Mouse (Mus musculus) 3T3-L1 (cell line): ENCODE data around the gene Zfp651.

Experiments used
- DNase-seq: peaks from one replicate; pipeline ENCODE4 v3.0.0-alpha.2; 2015; ENCODE audit warnings: low read depth, low spot score

The Zfp651 gene

DNA sequence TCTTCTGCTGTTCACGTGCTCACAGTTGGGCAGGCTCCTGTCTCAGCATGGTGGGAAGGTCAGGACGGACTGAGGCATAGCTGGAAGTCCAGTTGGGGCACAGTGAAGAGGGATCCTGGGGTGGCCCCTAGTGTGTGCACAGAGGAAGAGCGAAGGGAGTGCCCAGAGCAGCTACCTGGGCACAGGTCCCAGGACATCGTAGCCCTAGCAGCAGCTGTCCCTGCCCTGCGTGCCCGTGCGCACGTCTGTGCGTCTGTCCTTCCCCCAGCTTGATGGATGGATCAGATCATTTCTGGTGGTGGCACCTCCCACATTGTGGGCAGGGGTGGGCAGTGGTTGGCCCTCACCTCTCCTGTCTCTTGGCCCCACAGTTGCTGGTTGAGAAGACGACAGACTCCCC is 3.1 kb downstream of the Zfp651 start:
- DNase-seq, result no peak

DNA sequence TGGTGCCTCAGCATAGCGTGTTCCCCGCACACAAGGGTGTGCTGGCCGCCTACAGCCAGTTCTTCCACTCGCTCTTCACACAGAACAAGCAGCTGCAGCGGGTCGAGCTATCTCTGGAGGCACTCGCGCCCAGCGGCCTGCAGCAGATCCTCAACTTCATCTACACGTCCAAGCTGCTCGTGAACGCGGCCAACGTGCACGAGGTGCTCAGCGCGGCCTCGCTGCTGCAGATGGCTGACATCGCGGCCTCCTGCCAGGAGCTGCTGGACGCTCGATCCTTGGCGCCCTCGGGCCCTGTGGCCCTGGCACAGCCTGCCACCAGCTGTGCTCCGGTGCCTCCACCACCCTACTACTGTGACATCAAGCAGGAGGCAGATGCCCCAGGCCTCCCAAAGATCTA is 3.6 kb downstream of the Zfp651 start:
- DNase-seq, result no peak

DNA sequence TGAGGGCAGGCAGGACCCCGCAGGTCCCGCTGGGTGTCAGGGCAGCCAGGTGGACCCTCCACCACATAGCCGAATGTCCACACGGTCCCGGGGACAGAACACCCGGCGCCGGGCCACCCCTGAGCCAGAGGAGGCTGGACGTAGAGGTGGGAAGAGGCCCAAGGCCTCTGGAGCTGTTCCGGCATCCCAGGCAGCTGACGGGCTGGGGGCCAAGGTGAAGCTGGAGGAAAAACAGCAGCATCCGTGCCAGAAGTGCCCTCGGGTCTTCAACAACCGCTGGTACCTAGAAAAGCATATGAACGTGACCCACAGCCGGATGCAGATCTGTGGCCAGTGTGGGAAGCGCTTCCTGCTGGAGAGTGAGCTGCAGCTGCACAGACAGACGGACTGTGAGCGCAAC is 4.6 kb downstream of the Zfp651 start:
- DNase-seq, result no peak

DNA sequence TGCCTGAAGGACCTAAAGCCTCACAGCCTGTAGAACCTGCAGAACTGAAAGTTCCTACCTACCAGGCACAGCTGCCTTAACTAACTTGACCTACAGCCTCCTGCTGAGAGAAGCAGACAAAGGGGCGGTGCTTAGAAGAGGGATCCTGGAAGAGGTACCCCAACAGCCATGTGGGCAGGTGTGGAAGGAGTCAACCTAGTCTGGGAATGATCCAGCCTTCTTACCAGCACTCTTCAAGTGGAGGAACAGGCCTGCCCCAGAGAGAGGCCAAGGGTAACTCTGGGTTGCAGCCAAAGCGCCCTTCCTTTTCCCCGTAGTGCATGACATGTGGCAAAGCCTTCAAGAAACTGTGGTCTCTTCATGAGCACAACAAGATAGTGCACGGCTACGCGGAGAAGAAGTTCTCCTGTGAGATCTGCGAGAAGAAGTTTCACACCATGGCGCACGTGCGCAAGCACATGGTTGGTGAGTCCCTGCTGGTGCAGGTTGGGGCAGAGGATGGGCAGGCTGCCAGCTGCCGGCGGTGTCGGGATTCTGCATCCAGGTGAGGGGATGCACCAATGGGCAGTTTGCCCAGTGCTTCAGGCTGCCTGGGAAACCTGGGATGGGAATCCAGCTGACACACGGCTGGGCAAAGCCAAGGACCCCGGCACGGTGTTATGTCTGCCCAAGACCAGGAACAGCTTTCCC is 6.2 kb downstream of the Zfp651 start:
- no peak for DNase-seq

DNA sequence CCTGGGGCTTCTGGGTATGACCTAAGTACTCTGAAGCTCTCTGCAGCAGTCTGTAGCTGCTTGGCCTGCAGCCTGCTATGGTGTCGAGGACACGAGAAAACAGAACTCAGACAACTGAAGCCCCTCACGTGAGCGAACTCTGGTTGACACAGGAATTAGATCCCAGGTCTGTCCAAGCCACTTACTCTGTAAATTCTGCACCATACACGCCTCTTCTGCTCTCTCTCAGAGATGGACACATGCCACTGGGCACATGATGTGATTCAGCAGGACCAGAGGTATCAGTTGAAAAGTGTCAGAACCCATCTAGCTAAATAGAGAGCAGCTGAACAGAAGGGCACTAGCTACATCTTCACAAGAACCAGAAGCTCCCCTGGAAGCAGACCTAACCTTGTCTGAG is 13.3 kb downstream of the Zfp651 start:
- no peak for DNase-seq

DNA sequence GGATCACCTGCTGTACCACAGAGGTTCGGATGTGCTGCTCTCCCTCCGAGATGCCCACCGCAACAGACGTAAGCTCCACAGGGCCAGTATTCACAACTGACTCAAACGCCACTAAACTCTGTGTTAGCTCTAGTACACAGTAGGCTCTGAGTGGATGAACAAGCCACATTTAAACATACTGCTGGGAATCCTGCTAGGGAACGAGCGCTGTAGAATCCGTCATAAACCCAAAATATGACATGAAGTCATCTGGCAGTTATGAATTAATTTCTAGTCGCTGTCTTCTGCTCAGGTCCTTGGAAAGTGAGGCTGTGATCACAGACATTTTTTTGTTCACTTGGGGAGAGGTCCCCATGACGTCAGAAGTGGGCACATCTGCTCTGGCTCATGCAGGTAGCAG is 16.8 kb downstream of the Zfp651 start:
- DNase-seq, result no peak

DNA sequence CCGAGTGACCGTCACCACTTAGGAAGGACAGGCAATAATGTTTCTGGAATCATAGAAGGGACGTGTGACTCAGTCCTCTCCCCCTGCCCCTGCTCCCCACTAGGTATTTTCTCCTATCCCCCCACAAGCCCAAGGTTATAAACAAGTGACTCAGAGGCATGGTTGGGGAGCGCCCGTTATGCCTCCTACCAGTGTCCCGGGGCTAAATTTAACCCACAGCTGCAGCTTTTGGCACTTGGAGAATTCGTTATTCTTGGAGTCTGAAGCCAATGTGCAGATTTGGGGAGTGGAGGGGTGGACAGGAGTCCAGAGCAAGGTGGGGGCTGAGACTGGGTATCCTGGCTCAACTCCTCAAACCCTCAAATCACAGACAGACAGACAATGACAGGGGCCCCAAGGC is 17.4 kb downstream of the Zfp651 start:
- DNase-seq, result peak; percentile 43

DNA sequence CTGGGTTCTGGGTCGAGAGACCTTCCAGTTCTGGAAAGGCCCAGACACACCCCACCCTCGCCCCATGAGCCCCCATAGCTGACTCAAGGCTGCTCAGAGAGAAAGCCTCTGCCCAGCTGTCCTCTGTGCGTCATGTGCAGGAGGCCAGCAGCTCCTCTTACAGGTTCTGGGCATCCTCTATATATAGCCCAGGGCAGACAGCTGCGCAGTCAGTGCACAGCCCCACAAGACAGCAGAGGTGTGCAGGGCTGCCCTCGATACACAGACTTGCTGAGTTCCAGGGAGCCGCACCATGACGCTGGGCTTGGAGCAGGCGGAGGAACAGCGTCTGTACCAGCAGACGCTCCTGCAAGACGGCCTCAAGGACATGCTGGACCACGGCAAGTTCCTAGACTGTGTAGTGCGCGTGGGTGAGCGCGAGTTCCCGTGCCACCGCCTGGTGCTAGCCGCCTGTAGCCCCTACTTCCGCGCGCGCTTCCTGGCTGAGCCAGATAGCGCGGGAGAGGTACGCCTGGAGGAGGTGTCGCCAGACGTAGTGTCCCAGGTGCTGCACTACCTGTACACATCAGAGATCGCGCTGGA is 18.4 kb downstream of the Zfp651 start, which contains the start of gene Klhl40:
Klhl40 (plus strand) TSS at position 124 of the 582 bp plus-strand sequence.
- no peak for DNase-seq

DNA sequence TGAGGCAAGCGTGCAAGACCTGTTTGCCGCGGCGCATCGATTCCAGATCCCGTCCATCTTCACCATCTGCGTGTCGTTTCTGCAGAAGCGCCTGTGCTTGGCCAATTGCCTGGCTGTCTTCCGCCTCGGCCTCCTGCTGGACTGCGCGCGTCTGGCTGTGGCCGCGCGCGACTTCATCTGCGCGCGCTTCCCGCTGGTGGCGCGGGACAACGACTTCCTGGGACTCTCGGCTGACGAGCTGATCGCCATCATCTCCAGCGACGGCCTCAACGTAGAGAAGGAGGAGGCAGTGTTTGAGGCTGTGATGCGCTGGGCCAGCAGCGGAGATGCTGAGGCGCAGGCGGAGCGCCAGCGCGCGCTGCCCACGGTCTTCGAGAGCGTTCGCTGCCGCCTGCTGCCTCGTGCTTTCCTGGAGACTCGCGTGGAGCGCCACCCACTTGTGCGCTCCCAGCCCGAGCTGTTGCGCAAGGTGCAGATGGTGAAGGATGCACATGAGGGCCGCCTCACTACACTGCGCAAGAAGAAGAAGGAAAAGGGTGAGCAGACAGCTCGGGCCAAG is 19.0 kb downstream of the Zfp651 start:
- DNase-seq, result no peak

DNA sequence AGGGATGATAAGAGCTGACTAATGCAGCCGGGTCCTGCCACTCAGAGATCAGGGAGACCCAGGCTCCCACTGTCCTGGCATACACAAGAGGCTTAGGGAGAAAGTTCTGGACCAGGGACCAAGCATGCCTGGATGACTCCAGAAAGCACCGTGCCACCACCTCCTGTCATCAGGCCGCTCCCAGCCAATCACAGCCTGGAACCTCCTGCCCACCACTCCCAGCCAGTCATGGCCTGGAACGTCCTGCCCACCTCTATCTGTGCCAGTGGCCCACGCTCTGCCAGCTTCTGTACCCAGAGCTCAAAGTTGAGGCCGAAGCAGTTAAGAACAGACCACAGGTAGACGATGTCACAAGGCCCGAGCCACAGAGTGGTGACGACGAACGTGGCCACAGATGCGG is 25.7 kb downstream of the Zfp651 start:
- no peak for DNase-seq

DNA sequence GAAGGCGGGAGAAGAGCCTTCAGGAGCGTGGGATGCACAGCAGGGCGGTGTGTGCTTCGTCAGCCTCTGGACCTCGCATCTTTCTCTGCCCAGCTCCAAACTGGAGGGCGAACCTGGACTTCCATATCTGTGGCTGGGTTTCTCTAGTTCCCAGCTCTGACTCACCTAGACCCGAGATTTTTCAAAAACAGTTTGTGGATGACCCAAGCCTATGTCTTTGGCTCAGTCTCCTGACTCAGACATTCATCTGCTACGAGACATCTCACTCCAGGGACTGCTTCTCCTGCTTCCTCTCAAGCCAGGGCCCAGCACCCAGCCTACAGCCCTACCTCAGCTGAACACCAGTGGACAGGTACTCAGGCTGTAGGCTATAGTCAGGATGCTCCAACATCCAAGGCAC is 26.1 kb downstream of the Zfp651 start:
- peak; percentile 71 for DNase-seq

DNA sequence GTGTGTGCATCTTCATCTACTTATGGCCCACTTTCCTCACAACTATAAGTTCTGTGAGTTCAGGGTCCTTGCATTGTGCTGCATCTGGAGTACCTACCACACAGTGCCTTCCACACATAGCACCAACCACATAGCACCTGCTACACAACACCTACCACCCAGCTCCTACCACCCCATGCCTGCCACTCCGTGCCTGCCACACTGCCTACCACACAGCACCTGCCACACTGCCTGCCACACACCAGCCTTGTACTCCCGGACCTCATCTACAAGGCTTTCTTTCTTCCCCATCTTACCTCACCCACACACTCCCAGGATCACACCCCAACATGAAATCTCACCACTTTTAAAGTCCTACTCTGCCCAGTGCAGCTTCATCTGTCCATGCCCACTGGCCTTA is 27.2 kb downstream of the Zfp651 start:
- no peak for DNase-seq

DNA sequence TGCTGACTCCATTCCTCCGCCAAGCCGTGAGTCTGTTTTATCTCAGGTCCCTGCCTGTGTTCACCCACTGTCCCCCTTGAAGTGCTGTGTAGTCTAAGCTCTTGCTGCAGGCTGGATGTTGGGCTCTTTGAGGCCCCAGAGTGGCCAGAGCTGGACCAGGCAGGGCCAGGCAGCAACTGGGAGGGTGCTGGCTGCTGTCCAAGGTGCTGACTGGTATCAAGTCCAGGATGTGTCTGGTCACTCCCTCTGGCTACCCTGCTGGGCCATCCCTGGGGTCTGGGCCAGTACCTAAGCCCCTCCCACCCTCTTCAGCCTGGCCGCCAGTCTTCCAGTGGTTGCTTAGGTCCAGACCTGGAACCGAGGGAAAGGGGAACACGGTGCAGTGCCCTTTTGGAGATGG is 32.1 kb downstream of the Zfp651 start:
- DNase-seq, result peak; percentile 77

DNA sequence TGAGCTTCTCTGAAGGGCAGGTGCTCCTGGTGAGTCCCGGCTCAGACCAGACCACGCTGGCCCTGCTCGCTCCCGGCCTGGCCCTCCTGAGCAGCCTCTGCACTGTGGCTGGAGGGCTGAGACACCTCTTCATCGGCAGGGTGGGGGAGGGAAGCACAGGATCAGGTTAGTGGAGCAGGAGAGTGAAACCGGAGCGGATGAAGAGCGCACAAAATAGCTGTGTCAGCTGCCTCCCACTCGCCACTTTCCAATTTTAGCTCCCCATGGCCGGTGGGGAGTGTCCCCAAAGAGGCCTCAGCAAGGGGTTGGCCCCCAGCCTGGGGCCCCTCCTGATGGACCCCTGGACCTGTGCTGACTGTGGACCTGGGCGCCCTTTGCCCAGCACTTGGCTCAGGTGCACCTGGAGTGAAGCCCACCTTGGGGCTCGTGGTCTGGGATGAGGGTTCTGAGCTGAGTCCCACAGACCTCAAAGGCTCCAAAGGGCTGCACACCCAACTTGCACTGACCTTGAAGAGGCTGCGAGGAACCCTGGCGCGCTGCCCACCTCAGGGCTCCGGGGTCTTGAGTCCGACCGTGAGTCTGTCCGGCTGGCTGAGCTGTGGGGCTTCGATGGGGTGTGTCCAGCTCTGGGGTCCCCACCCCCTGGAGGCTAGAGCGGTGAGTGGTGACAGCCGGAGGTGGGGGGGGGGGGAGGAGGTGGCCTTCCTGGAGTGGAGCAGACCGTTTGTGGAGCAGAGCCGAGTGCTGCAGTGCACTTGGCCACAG is 32.8 kb downstream of the Zfp651 start, which contains the start of gene Hhatl:
Hhatl (minus strand) TSS at position 751 of the 765 bp plus-strand sequence.
- no peak for DNase-seq

DNA sequence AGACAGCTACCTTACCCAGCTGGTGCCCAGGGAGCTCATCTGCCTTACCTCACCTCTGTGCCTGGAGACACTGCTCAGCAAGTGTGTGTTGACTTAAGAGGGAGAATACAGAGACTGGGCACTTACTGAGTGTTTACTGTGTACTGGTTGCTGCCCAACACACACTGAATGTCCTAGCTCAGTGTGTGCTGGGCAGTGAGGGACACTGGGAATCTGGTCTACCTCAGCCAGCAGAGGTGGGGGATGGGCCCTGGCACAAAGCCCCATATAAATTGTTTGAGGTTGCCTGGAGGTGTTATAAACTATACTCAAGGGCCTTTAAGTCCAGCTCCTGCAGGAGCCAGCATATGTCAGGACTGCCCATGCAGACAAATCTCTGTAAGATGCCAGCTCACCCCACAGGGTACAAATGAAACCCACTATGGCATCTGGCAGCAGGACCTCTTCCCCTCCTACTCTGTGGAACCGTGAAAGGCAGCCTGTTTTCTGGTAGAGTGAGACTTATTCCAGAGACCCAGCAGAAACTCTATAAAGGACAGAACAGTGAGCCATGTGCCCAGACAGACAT is 35.9 kb downstream of the Zfp651 start:
- no peak for DNase-seq

DNA sequence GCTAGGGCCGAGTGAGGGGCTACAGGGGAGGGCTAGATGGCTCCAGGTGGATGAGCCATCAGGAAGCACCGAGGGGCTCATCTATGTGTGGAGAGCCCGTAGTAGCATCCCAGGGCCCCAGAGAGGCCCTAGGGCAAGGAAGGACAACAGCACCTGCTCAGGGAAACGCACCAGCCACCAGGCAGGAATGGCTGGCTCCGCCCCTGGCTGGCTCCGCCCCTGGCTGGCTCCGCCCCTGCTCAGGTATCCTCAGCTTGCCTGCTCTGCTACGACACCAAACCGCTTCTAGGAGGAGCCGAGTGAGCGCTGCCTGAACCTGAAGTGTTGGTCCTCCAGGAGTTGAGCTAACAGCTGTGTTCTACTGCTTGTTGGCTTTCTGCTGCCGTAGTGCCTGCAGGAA is 38.6 kb downstream of the Zfp651 start:
- no peak for DNase-seq

DNA sequence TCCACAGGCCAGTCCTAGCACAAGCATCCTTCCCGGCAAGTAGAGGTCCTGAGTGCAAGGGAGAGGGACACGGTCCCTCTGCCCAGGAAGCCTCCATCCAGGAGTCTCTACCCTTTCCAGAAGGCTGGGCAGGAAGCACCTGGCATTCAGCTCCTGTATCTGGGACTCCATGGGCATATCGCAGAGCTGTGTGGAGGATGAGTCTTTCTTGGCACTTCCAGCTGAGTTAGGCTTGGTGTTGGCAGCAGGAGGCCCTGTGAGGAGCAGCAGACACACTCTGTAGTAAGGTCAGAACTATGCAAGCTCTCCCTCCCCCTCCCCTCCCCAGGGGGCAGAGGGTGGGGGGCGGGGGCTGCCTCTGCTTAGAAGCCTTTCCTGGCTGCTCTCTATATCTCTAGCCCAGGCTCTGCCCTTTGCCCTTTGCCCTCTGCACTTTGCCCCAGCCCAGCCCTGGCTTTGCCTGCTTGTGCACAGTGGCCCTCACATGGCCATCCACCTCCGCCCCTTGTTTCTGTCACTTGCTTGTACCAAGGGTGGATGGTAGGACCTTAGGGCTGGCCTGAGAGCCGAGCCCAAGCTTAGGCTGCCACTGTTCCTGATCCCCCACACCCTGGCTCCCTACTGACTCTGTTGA is 39.9 kb downstream of the Zfp651 start:
- DNase-seq, result no peak

DNA sequence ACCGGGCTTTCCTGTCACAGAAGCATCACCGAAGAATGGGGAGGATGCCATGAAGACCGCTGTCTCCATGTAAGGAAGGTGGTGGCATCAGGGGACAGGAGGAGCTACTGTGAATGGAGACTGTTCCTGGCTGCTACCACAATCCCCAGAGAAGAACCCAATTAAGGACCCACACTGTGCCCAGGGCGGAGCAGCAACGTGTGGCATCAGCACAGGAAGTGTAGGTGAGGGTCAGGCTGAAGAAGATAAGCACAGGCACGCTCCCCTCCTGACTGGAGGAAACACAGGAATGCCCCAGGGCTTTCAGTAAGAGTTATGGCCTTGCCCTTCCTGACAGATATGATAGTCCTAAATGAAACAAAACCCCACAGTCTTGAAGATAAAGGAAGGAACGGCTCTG is 43.6 kb downstream of the Zfp651 start:
- DNase-seq, result no peak

DNA sequence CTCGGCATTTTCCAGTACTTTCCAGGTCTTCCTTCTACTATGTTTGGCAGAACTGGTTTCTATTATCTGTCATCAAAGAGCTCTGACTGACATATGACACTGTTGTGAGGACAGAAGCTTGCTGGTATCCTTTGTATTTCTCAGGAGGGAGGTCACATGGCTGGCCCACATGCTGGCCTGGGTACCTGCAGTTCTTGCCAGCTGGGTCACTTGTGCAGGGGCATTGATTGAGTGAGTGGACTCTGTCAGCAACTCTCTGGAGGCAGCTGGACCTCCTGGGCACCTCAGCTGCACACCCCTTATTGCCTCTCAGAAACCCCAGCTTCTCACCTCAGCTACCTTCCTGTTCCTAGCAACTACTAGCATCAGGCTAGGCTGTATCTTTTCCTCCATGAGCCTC is 48.4 kb downstream of the Zfp651 start:
- no peak for DNase-seq

DNA sequence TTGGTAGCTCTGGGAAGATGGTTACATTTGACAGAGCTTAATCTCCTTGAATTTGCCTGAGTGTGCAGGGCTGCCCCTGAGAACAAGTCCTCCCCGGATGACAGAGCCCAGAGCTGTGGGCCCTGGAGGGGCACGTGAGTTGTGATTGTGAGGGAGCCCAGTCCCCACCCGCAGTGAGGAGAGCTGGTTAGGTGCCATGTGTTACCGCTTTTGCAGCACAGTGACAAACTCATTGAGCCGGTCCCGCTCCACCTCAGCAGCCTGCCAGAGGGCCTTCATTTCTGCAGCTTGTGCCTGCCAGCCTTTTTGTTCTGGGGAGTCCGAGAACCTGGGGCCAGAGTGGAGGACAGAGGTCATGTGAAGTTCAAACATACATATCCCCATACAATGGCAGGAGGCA is 48.8 kb downstream of the Zfp651 start:
- no peak for DNase-seq

DNA sequence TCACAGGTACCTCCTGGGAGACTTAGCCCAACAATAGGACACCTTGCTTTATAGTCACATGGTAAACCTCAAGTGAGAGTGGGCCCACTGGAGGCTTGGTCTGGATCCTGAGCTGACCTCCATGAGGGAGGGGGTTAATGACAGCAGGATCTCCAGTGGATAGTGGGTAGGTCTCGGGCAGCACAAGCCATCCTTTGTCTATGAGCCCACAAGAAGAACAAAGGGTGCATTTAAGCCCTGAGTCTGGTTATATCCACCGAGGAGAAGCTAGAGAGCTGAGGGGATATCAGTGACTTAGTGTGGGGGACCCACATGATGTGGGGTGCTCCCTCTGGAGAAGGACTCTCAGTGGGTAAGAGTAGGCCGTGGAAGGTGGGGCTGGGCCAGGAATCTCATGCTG is 49.4 kb downstream of the Zfp651 start:
- DNase-seq, result no peak
